Mouse (Mus musculus): ENCODE measurements around the gene Slc4a3. TPM values are rescaled to one million over a fixed set of nuclear protein-coding genes. Genes with fewer than 3 reads are reported as not detected.
A peak's percentile ranks its signal among the peaks of the same experiment; 100 is the strongest.

Slc4a3 gene
- polyA plus RNA-seq, 1 experiment from 2014 or later, result 17.7 TPM

DNA sequence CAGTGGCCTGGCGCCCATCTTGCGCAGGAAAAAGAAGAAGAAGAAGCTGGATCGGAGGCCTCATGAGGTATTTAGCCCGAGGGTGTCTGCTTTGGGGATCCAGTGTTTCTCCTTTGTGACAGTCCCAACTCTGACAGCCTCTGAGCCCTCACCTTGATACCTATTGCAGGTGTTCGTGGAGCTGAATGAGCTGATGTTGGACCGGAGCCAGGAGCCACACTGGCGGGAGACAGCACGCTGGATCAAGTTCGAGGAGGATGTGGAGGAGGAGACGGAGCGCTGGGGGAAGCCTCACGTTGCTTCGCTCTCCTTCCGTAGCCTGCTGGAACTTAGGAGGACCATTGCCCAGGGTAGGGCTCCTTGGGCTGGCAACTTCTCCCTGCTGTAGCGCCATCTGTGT is 4.5 kb downstream of the Slc4a3 start:
- H3K36me3 ChIP-seq, result peaks cover 28% of the 10 kb centered on the region; the same call in 1 of the 2 replicates
- no peaks in the 10 kb centered on the region for H3K27me3 ChIP-seq (replicated peaks)
- peaks cover 18% of the 10 kb centered on the region; the same call in 1 of the 2 replicates for H3K4me1 ChIP-seq
- H3K9me3 ChIP-seq, result no peaks in the 10 kb centered on the region
- no peak for ATAC-seq (ENCODE audit: insufficient read depth, low FRiP score, low read depth)
- no peak overlapping the region for H3K9ac ChIP-seq
- 79% methylated on average over 15 of the region's 15 CpGs for WGBS
- H3K4me2 ChIP-seq, result no peak overlapping the region
- H3K27ac ChIP-seq, result no peak overlapping the region
- no peak overlapping the region for H3K4me3 ChIP-seq (replicated peaks)

- H3K36me3 ChIP-seq, result peaks cover 31% of the 10 kb centered on the region; the same call in 1 of the 2 replicates
- no peak for ATAC-seq (ENCODE audit: insufficient read depth, low FRiP score, low read depth)
These were observed 9.6 kb downstream of the Slc4a3 start for GRCm38 (mm10) chr1:75555680-75556079.

GRCm38 (mm10) chr1:75556143-75556781 is 10.2 kb downstream of the Slc4a3 start:
- Histone ChIP-seq H3K4me3 (replicated peaks) (no peak overlapping the region), H3K4me1 (peaks cover 15% of the 10 kb centered on the region), H3K4me2 (no peak overlapping the region), H3K27me3 (replicated peaks) (0 out of 2 replicates have a peak, but pooled peaks cover 5% of the 10 kb centered on the region), H3K27ac (no peak overlapping the region), H3K36me3 (peaks cover 25% of the 10 kb centered on the region; the same call in 1 of the 2 replicates), H3K9ac (no peak overlapping the region), H3K9me3 (no peaks in the 10 kb centered on the region)
- 81% methylated on average over 9 of the region's 9 CpGs for WGBS
- ATAC-seq (ENCODE audit: insufficient read depth, low FRiP score, low read depth), result no peak

More at GRCm38 (mm10) chr1:75555680-75556079, 9.6 kb downstream of the Slc4a3 start:
- 83% methylated on average over 7 of the region's 7 CpGs for WGBS
- no peak overlapping the region for H3K27ac ChIP-seq
- peaks cover 15% of the 10 kb centered on the region for H3K4me1 ChIP-seq
- no peaks in the 10 kb centered on the region for H3K9me3 ChIP-seq
- H3K4me2 ChIP-seq, result no peak overlapping the region
- H3K4me3 ChIP-seq (replicated peaks), result no peak overlapping the region
- no peaks in the 10 kb centered on the region for H3K27me3 ChIP-seq (replicated peaks)
- H3K9ac ChIP-seq, result no peak overlapping the region

GRCm38 (mm10) chr1:75557041-75557440 is 11.0 kb downstream of the Slc4a3 start:
- Histone ChIP-seq H3K4me1 (peaks cover 20% of the 10 kb centered on the region), H3K9ac (no peak overlapping the region), H3K9me3 (no peaks in the 10 kb centered on the region), H3K36me3 (0 out of 2 replicates have a peak, but pooled peaks cover 21% of the 10 kb centered on the region), H3K4me2 (no peak overlapping the region), H3K4me3 (replicated peaks) (no peak overlapping the region), H3K27ac (no peak overlapping the region), H3K27me3 (replicated peaks) (0 out of 2 replicates have a peak, but pooled peaks cover 5% of the 10 kb centered on the region)
- no peak for ATAC-seq (ENCODE audit: insufficient read depth, low FRiP score, low read depth)
- WGBS, result 87% methylated on average over 7 of the region's 7 CpGs

DNA sequence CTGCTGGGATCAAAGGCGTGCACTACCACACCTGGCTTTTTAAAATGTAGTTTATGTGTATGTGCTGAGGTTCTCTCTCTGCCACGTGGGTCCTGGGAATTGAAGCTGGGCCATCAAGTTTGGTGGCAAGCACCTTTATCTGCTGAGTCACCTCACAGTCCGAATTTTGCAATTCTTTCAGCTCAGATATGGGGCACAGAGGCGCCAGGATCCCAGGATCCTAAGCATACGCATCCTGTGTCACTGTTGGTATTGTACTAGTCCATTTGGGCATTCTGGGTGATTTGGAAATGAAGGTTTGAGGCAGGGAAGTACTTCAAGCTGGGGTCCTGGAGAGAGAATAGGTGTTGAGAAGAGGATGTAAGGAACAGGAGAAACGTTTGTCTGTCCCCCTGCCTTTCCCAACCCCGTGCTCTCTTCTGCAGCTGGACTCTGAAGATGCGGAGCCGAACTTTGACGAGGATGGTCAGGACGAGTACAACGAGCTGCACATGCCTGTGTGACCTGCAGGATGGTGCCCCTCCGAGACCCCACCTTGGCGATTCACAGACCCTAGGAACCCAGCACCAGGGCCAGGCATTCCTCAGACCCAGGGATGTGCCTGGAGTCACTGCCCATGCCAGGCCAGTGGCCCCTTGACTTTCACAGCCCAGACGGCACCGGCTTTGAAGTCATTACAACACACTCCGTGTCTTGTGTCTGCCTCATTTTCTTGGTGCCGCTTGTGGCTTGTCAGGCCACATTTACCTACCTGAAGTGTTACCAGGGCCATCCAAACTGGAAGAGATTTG is 12.5 kb downstream of the Slc4a3 start:
- 0 out of 2 replicates have a peak, but pooled peaks cover 5% of the 10 kb centered on the region for H3K27me3 ChIP-seq (replicated peaks)
- H3K36me3 ChIP-seq, result 0 out of 2 replicates have a peak, but pooled peaks cover 9% of the 10 kb centered on the region
- peak overlapping the region; percentile 68; the same call in 1 of the 2 replicates for H3K27ac ChIP-seq
- no peak overlapping the region for H3K4me2 ChIP-seq
- H3K9me3 ChIP-seq, result no peaks in the 10 kb centered on the region
- H3K4me1 ChIP-seq, result peaks cover 20% of the 10 kb centered on the region
- no peak overlapping the region for H3K4me3 ChIP-seq (replicated peaks)
- no peak overlapping the region for H3K9ac ChIP-seq
- ATAC-seq (ENCODE audit: insufficient read depth, low FRiP score, low read depth), result no peak
- 85% methylated on average over 18 of the region's 18 CpGs for WGBS

- 0 out of 2 replicates have a peak, but pooled peaks cover 5% of the 10 kb centered on the region for H3K27me3 ChIP-seq (replicated peaks)
- H3K4me2 ChIP-seq, result peak overlapping the region; percentile 44
- no peak overlapping the region for H3K9ac ChIP-seq
- peaks cover 20% of the 10 kb centered on the region for H3K4me1 ChIP-seq
- no peaks in the 10 kb centered on the region for H3K9me3 ChIP-seq
- no peak overlapping the region; the same call in 1 of the 2 replicates for H3K4me3 ChIP-seq (replicated peaks)
- H3K27ac ChIP-seq, result peak overlapping the region; percentile 68; the same call in 1 of the 2 replicates
- ATAC-seq (ENCODE audit: insufficient read depth, low FRiP score, low read depth), result peak; percentile 95
- 8% methylated on average over 17 of the region's 17 CpGs for WGBS
- 0 out of 2 replicates have a peak, but pooled peaks cover 6% of the 10 kb centered on the region for H3K36me3 ChIP-seq
These were observed 13.3 kb downstream of the Slc4a3 start for GRCm38 (mm10) chr1:75559212-75559925.

DNA sequence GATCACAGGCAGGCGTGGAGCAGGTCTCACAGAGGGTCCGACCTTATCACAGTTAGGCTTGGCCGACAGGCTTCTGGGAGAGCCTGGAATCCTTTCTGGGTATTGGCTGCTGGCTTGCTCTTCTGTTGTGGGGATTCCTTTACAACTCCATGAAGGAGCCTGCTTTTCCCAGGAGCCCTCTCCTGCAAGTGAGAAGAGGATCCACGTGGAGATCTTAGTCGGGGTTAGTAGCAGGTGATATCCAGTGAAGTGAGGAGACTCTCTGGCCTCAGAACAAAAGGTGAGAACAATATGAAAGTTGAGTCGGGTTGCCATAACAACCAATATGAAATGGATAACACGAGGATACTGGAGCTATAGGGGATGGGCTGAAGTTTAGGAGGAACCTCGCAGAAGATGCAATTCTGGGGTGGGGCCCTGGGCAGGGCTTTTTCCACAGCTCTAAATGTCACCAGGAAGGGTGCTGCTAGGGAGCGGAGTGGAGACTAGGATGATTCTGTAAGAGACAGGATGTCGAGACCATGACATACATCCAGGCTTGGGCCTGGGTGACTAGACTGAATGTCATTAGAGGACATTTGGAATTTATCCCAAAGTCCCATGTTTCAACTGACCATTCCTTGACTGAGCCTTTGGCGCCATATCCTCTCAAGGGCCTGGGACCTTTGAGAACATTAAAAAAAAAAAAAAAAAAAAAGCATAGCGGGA is 14.3 kb downstream of the Slc4a3 start:
- Histone ChIP-seq H3K9me3 (no peaks in the 10 kb centered on the region), H3K4me3 (replicated peaks) (no peak overlapping the region), H3K4me1 (peaks cover 20% of the 10 kb centered on the region), H3K4me2 (no peak overlapping the region), H3K36me3 (0 out of 2 replicates have a peak, but pooled peaks cover 6% of the 10 kb centered on the region), H3K9ac (no peak overlapping the region), H3K27me3 (replicated peaks) (0 out of 2 replicates have a peak, but pooled peaks cover 5% of the 10 kb centered on the region), H3K27ac (no peak overlapping the region)
- WGBS, result 78% methylated on average over 12 of the region's 12 CpGs
- ATAC-seq (ENCODE audit: insufficient read depth, low FRiP score, low read depth), result no peak

DNA sequence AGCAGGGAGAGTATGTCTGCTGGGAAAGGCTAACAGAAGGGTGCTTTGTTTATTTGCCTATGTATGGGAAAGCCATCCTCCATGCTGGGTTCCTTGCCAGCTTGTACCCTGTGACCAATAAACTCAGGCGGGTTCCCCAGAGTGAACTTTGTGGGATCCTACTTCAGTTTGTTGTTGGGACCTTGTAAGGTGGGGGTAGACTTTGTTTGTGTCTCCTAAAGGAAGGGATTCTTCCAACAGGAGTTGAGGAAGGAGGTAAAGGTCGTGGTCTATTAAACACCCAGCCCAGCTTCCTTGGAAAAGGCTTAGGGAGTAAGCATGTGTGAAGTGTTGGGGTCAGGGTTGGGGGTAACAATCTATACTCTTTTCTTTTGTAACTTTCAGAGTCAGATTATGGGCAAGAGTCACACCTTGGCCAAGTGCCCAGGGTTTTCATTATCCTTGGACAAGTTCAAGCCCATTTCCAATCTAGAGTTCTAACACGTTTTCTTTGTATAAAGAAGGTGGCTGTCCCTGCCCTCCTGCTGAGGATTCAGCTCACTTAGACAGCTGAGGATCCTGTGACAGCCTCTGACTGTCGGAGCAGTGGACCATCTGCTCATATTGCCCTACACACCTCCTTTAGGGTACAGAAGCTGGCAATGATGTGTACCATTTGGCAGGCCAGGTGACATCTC is 15.3 kb downstream of the Slc4a3 start:
- no peak for ATAC-seq (ENCODE audit: insufficient read depth, low FRiP score, low read depth)
- WGBS, result 38% methylated on average over 4 of the region's 4 CpGs
- no peak overlapping the region for H3K9ac ChIP-seq
- no peak overlapping the region for H3K4me3 ChIP-seq (replicated peaks)
- peaks cover 20% of the 10 kb centered on the region for H3K4me1 ChIP-seq
- H3K27me3 ChIP-seq (replicated peaks), result 0 out of 2 replicates have a peak, but pooled peaks cover 5% of the 10 kb centered on the region
- H3K4me2 ChIP-seq, result no peak overlapping the region
- no peak overlapping the region for H3K27ac ChIP-seq
- H3K36me3 ChIP-seq, result 0 out of 2 replicates have a peak, but pooled peaks cover 6% of the 10 kb centered on the region
- no peaks in the 10 kb centered on the region for H3K9me3 ChIP-seq

DNA sequence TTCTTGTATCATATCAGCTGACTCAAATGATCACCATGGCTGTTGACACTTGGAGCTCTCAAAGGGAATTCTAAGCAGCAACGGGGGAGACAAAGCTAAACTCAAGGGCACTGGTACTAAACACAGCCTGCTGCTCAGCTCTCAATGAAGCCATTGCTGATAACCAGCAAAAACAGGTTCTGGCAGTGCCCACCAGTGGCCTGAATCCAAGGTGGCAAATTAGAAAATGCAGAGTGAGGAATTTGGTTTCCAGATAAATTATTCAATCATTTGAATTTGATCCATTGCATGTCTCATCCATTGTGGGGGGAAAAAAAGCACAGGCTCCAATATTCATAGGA is 15.8 kb downstream of the Slc4a3 start:
- 57% methylated on average over 1 of the region's 1 CpGs for WGBS
- Histone ChIP-seq H3K27ac (no peak overlapping the region), H3K4me3 (replicated peaks) (no peak overlapping the region), H3K4me1 (peaks cover 20% of the 10 kb centered on the region), H3K9me3 (no peaks in the 10 kb centered on the region), H3K4me2 (no peak overlapping the region), H3K27me3 (replicated peaks) (0 out of 2 replicates have a peak, but pooled peaks cover 5% of the 10 kb centered on the region), H3K36me3 (0 out of 2 replicates have a peak, but pooled peaks cover 5% of the 10 kb centered on the region), H3K9ac (no peak overlapping the region)
- ATAC-seq (ENCODE audit: insufficient read depth, low FRiP score, low read depth), result no peak

- Histone ChIP-seq H3K27me3 (replicated peaks) (0 out of 2 replicates have a peak, but pooled peaks cover 5% of the 10 kb centered on the region), H3K36me3 (no peaks in the 10 kb centered on the region), H3K27ac (no peak overlapping the region), H3K9ac (no peak overlapping the region), H3K4me3 (replicated peaks) (no peak overlapping the region), H3K4me2 (no peak overlapping the region), H3K9me3 (no peaks in the 10 kb centered on the region), H3K4me1 (peaks cover 15% of the 10 kb centered on the region)
- ATAC-seq (ENCODE audit: insufficient read depth, low FRiP score, low read depth), result no peak
- 90% methylated on average over 2 of the region's 2 CpGs for WGBS
These were observed 18.0 kb downstream of the Slc4a3 start for GRCm38 (mm10) chr1:75564102-75564501.
